Mouse (Mus musculus) embryonic fibroblast, embryonic 13.5 days (primary cell): ENCODE results near the gene Eva1b.

Experiments
- CTCF ChIP-seq: IDR thresholded peaks from 2 replicates; pipeline ENCODE4 v1.5.1; 2011; ENCODE audit warnings: mild to moderate bottlenecking, control low read depth, low read length, moderate library complexity, borderline replicate concordance; ENCODE audit not compliant: insufficient read depth
- POLR2A ChIP-seq: IDR thresholded peaks from 2 replicates; pipeline ENCODE4 v1.6.1; 2011; ENCODE audit warnings: low read depth, mild to moderate bottlenecking, control low read depth, low read length, moderate library complexity

- TF ChIP-seq POLR2A (no peak), CTCF (peak; percentile 61)
Measured at GRCm38 (mm10) chr4:126156617-126157016, 9.1 kb downstream of the Eva1b start.
